Mouse (Mus musculus) hindbrain, embryonic 12.5 days (tissue): ENCODE measurements around the gene Reg3d. TPM values are rescaled to one million over a fixed set of nuclear protein-coding genes. Genes with fewer than 3 reads are reported as not detected.

ENCODE experiments used
- polyA plus RNA-seq: library from polyadenylated mRNA; unstranded; fragments of >200 nt; fragmentation: Nextera tagmentation; extraction: Ambion mirVana; gene quantifications from 2 replicates; pipeline ENCODE4 v1.2.1, GENCODE M21; 2016

Gene Reg3d
- polyA plus RNA-seq, 1 experiment from 2014 or later, result not detected

Other genes with a start within 250 kb of the Reg3d start
- not detected in 2 replicates for gene Reg3b, start 8.2 kb downstream of the Reg3d start, polyA plus RNA-seq
- not detected in 2 replicates for gene Reg3a, start 1.8 kb upstream of the Reg3d start, polyA plus RNA-seq
- gene Reg2, start 16.8 kb upstream of the Reg3d start, polyA plus RNA-seq, result not detected in 2 replicates
- gene Reg1, start 43.8 kb upstream of the Reg3d start, polyA plus RNA-seq, result not detected in 2 replicates
- not detected in 2 replicates for gene Reg3g, start 90.0 kb upstream of the Reg3d start, polyA plus RNA-seq